Mouse (Mus musculus) forebrain, embryonic 10.5 days (tissue): Measurements from ENCODE around the gene Lrrc28. TPM values are rescaled to one million over a fixed set of nuclear protein-coding genes. Genes with fewer than 3 reads are reported as not detected.

Experiments used
- DNase-seq: peaks from one replicate; pipeline ENCODE4 v3.0.0-alpha.2; 2017; ENCODE audit warnings: low spot score; ENCODE audit errors: extremely low spot score
- H3K27ac ChIP-seq: fragments of 300-500 bp; sonication (generic); 2 replicates; pipeline ENCODE4 v1.5.1; 2016; ENCODE audit warnings: mild to moderate bottlenecking
- H3K27me3 ChIP-seq: fragments of 300-500 bp; sonication (generic); 2 replicates; pipeline ENCODE4 v1.6.1; 2016; ENCODE audit warnings: mild to moderate bottlenecking; ENCODE audit not compliant: poor library complexity, severe bottlenecking
- H3K36me3 ChIP-seq: fragments of 300-500 bp; sonication (generic); replicated peaks from 2 replicates; pipeline ENCODE4 v1.6.1; 2016; ENCODE audit warnings: mild to moderate bottlenecking, moderate library complexity
- H3K4me1 ChIP-seq: fragments of 300-500 bp; sonication (generic); 2 replicates; pipeline ENCODE4 v1.6.1; 2016
- H3K4me3 ChIP-seq: fragments of 300-500 bp; sonication (generic); 2 replicates; pipeline ENCODE4 v1.5.1; 2016; ENCODE audit warnings: mild to moderate bottlenecking, moderate library complexity
- H3K9me3 ChIP-seq: fragments of 300-500 bp; sonication (generic); 2 replicates; pipeline ENCODE4 v1.6.1; 2016; ENCODE audit warnings: mild to moderate bottlenecking, moderate library complexity
- WGBS: fragments of 180-500 bp; shearing (Covaris S2); methylation state at CpG from one replicate; pipeline ENCODE4 v1.1.7; 2016; 5-methylcytosine and 5-hydroxymethylcytosine counted together
- polyA plus RNA-seq: library from polyadenylated mRNA; unstranded; fragments of >200 nt; fragmentation: Nextera tagmentation; extraction: Ambion mirVana; gene quantifications from 2 replicates; pipeline ENCODE4 v1.2.1, GENCODE M21; 2016

The Lrrc28 gene
- polyA plus RNA-seq, 1 experiment from 2014 or later, result 16.7 TPM

- Histone ChIP-seq H3K4me1 (0 out of 2 replicates have a peak, but pooled peaks cover 3% of the 10 kb centered on the region), H3K27ac (no peak overlapping the region), H3K36me3 (no peaks in the 10 kb centered on the region), H3K9me3 (no peaks in the 10 kb centered on the region), H3K27me3 (no peaks in the 10 kb centered on the region), H3K4me3 (no peak overlapping the region)
- no peak for DNase-seq
- WGBS, result 91% methylated on average over 9 of the region's 9 CpGs
These were observed 129.4 kb downstream of the Lrrc28 start for GRCm38 (mm10) chr7:67515621-67516020.

- H3K36me3 ChIP-seq, result no peaks in the 10 kb centered on the region
- DNase-seq, result no peak
- H3K27me3 ChIP-seq, result no peaks in the 10 kb centered on the region
- H3K4me3 ChIP-seq, result no peak overlapping the region
- H3K27ac ChIP-seq, result no peak overlapping the region
- no peaks in the 10 kb centered on the region for H3K9me3 ChIP-seq
- WGBS, result 70% methylated on average over 10 of the region's 10 CpGs
- 0 out of 2 replicates have a peak, but pooled peaks cover 3% of the 10 kb centered on the region for H3K4me1 ChIP-seq
These were observed 130.2 kb downstream of the Lrrc28 start for GRCm38 (mm10) chr7:67514893-67515292.

- no peak for DNase-seq
- H3K4me1 ChIP-seq, result 0 out of 2 replicates have a peak, but pooled peaks cover 3% of the 10 kb centered on the region
- no peak overlapping the region for H3K4me3 ChIP-seq
- H3K36me3 ChIP-seq, result no peaks in the 10 kb centered on the region
- 86% methylated on average over 4 of the region's 4 CpGs for WGBS
- H3K27ac ChIP-seq, result no peak overlapping the region
- H3K9me3 ChIP-seq, result no peaks in the 10 kb centered on the region
- H3K27me3 ChIP-seq, result no peaks in the 10 kb centered on the region
These were observed 130.7 kb downstream of the Lrrc28 start for GRCm38 (mm10) chr7:67514380-67514779.

GRCm38 (mm10) chr7:67513656-67514055, 131.4 kb downstream of the Lrrc28 start:
- H3K36me3 ChIP-seq, result no peaks in the 10 kb centered on the region
- WGBS, result 87% methylated on average over 4 of the region's 4 CpGs
- no peaks in the 10 kb centered on the region for H3K9me3 ChIP-seq
- H3K4me3 ChIP-seq, result no peak overlapping the region
- 0 out of 2 replicates have a peak, but pooled peaks cover 3% of the 10 kb centered on the region for H3K4me1 ChIP-seq
- no peak overlapping the region for H3K27ac ChIP-seq
- H3K27me3 ChIP-seq, result no peaks in the 10 kb centered on the region
- no peak for DNase-seq

- WGBS, result 92% methylated on average over 7 of the region's 7 CpGs
These were observed 133.5 kb downstream of the Lrrc28 start for GRCm38 (mm10) chr7:67511606-67512005.

GRCm38 (mm10) chr7:67503281-67504010, 141.6 kb downstream of the Lrrc28 start:
- H3K27me3 ChIP-seq, result no peaks in the 10 kb centered on the region
- H3K27ac ChIP-seq, result no peak overlapping the region
- H3K9me3 ChIP-seq, result no peaks in the 10 kb centered on the region
- 77% methylated on average over 7 of the region's 7 CpGs for WGBS
- no peak overlapping the region for H3K4me3 ChIP-seq
- peaks cover 17% of the 10 kb centered on the region for H3K4me1 ChIP-seq
- no peaks in the 10 kb centered on the region for H3K36me3 ChIP-seq
- no peak for DNase-seq

More at GRCm38 (mm10) chr7:67511606-67512005, 133.5 kb downstream of the Lrrc28 start:
- H3K36me3 ChIP-seq, result no peaks in the 10 kb centered on the region
- H3K4me3 ChIP-seq, result no peak overlapping the region
- no peaks in the 10 kb centered on the region for H3K9me3 ChIP-seq
- no peak overlapping the region for H3K27ac ChIP-seq
- no peak for DNase-seq
- no peaks in the 10 kb centered on the region for H3K27me3 ChIP-seq
- 0 out of 2 replicates have a peak, but pooled peaks cover 3% of the 10 kb centered on the region for H3K4me1 ChIP-seq

GRCm38 (mm10) chr7:67502631-67503030, 142.4 kb downstream of the Lrrc28 start:
- H3K36me3 ChIP-seq, result no peaks in the 10 kb centered on the region
- 0 out of 2 replicates have a peak overlapping the region, but pooled peaks have one; percentile 8 for H3K27ac ChIP-seq

GRCm38 (mm10) chr7:67500878-67501277, 144.2 kb downstream of the Lrrc28 start:
- 62% methylated on average over 5 of the region's 5 CpGs for WGBS
- H3K27me3 ChIP-seq, result no peaks in the 10 kb centered on the region
- no peak overlapping the region for H3K4me3 ChIP-seq
- H3K9me3 ChIP-seq, result no peaks in the 10 kb centered on the region
- 0 out of 2 replicates have a peak overlapping the region, but pooled peaks have one; percentile 35 for H3K27ac ChIP-seq
- peak; percentile 30 for DNase-seq
- H3K4me1 ChIP-seq, result peaks cover 17% of the 10 kb centered on the region
- no peaks in the 10 kb centered on the region for H3K36me3 ChIP-seq

More at GRCm38 (mm10) chr7:67502631-67503030, 142.4 kb downstream of the Lrrc28 start:
- H3K27me3 ChIP-seq, result no peaks in the 10 kb centered on the region
- H3K9me3 ChIP-seq, result no peaks in the 10 kb centered on the region
- WGBS, result 81% methylated on average over 4 of the region's 4 CpGs
- peaks cover 17% of the 10 kb centered on the region for H3K4me1 ChIP-seq
- DNase-seq, result no peak
- H3K4me3 ChIP-seq, result no peak overlapping the region

GRCm38 (mm10) chr7:67500076-67500828, 144.8 kb downstream of the Lrrc28 start:
- H3K4me1 ChIP-seq, result peaks cover 17% of the 10 kb centered on the region

GRCm38 (mm10) chr7:67499516-67499915, 145.6 kb downstream of the Lrrc28 start:
- no peak overlapping the region for H3K4me3 ChIP-seq
- no peak for DNase-seq
- no peaks in the 10 kb centered on the region for H3K9me3 ChIP-seq
- peaks cover 21% of the 10 kb centered on the region for H3K4me1 ChIP-seq
- no peaks in the 10 kb centered on the region for H3K36me3 ChIP-seq
- H3K27me3 ChIP-seq, result no peaks in the 10 kb centered on the region
- no peak overlapping the region for H3K27ac ChIP-seq
- 92% methylated on average over 7 of the region's 7 CpGs for WGBS

More at GRCm38 (mm10) chr7:67500076-67500828, 144.8 kb downstream of the Lrrc28 start:
- Histone ChIP-seq H3K36me3 (no peaks in the 10 kb centered on the region), H3K27me3 (no peaks in the 10 kb centered on the region), H3K9me3 (no peaks in the 10 kb centered on the region), H3K27ac (0 out of 2 replicates have a peak overlapping the region, but pooled peaks have one; percentile 35), H3K4me3 (no peak overlapping the region)
- no peak for DNase-seq
- 74% methylated on average over 11 of the region's 11 CpGs for WGBS

GRCm38 (mm10) chr7:67493795-67494687, 151.0 kb downstream of the Lrrc28 start:
- 79% methylated on average over 9 of the region's 9 CpGs for WGBS
- no peaks in the 10 kb centered on the region for H3K27me3 ChIP-seq
- H3K9me3 ChIP-seq, result no peaks in the 10 kb centered on the region
- peaks cover 6% of the 10 kb centered on the region for H3K4me1 ChIP-seq
- no peak overlapping the region for H3K27ac ChIP-seq
- no peak for DNase-seq
- H3K36me3 ChIP-seq, result no peaks in the 10 kb centered on the region
- H3K4me3 ChIP-seq, result no peak overlapping the region

- no peak for DNase-seq
- Histone ChIP-seq H3K4me3 (no peak overlapping the region), H3K36me3 (no peaks in the 10 kb centered on the region), H3K9me3 (no peaks in the 10 kb centered on the region), H3K27me3 (no peaks in the 10 kb centered on the region), H3K27ac (0 out of 2 replicates have a peak overlapping the region, but pooled peaks have one; percentile 0), H3K4me1 (peaks cover 19% of the 10 kb centered on the region)
- WGBS, result 88% methylated on average over 10 of the region's 10 CpGs
These were observed 157.1 kb downstream of the Lrrc28 start for GRCm38 (mm10) chr7:67487889-67488411.
